Mouse (Mus musculus): ENCODE measurements around the gene Dnajb14. TPM values are rescaled to one million over a fixed set of nuclear protein-coding genes. Genes with fewer than 3 reads are reported as not detected.
A peak's percentile ranks its signal among the peaks of the same experiment; 100 is the strongest.

The Dnajb14 gene
- polyA plus RNA-seq (2014; fragmentation: Nextera tagmentation; extraction: Ambion mirVana) = 10.7 and 11.2 TPM in 2 replicates

- DNase-seq (ENCODE audit: low spot score) (peak; percentile 84), ATAC-seq (replicated peaks; ENCODE audit: low FRiP score) (peak; percentile 26)
- no peaks in the 10 kb centered on the region for H3K9me3 ChIP-seq (ENCODE audit: control insufficient read depth, low read length)
- H3K27ac ChIP-seq (ENCODE audit: low read depth, low read length) = peak within 1 kb of the TSS; percentile 96
- H3K4me1 ChIP-seq (replicated peaks; ENCODE audit: control insufficient read depth, insufficient read depth, low read length) = peaks cover 4% of the 10 kb centered on the region; the same call in 1 of the 2 replicates
- no peaks in the 10 kb centered on the region for H3K36me3 ChIP-seq (ENCODE audit: control insufficient read depth, insufficient read depth, low read length)
- H3K27me3 ChIP-seq (ENCODE audit: control insufficient read depth, insufficient read depth, low read length) = no peaks in the 10 kb centered on the region
- WGBS = 0% methylated on average over 50 of the region's 94 CpGs
- H3K9ac ChIP-seq (ENCODE audit: low read length) = peak within 1 kb of the TSS; percentile 98
- peak within 1 kb of the TSS; percentile 88 for H3K4me2 ChIP-seq (ENCODE audit: low read depth, low read length, severe bottlenecking)
- H3K4me3 ChIP-seq (ENCODE audit: low read depth, low read length) = peak within 1 kb of the TSS; percentile 72
Observed at GRCm38 (mm10) chr3:137867437-137868093, at the start of gene Dnajb14. Gene Dnajb14 (plus strand): TSS chr3:137867675.

- Histone ChIP-seq H3K9ac (ENCODE audit: low read length) (no peak overlapping the region), H3K27me3 (ENCODE audit: control insufficient read depth, insufficient read depth, low read length) (no peaks in the 10 kb centered on the region), H3K27ac (ENCODE audit: low read depth, low read length) (no peak overlapping the region), H3K9me3 (ENCODE audit: control insufficient read depth, low read length) (no peaks in the 10 kb centered on the region), H3K36me3 (ENCODE audit: control insufficient read depth, insufficient read depth, low read length) (no peaks in the 10 kb centered on the region), H3K4me2 (ENCODE audit: low read depth, low read length, severe bottlenecking) (no peak overlapping the region), H3K4me3 (ENCODE audit: low read depth, low read length) (no peak overlapping the region), H3K4me1 (replicated peaks; ENCODE audit: control insufficient read depth, insufficient read depth, low read length) (no peaks in the 10 kb centered on the region)
- DNase-seq (ENCODE audit: low spot score) (no peak), ATAC-seq (replicated peaks; ENCODE audit: low FRiP score) (no peak)
- 6% methylated on average over 4 of the region's 4 CpGs for WGBS
Observed at GRCm38 (mm10) chr3:137818713-137819112, 48.8 kb upstream of the Dnajb14 start.

- no peak overlapping the region for H3K9ac ChIP-seq (ENCODE audit: low read length)
- no peak overlapping the region for H3K4me3 ChIP-seq (ENCODE audit: low read depth, low read length)
- no peak overlapping the region for H3K4me2 ChIP-seq (ENCODE audit: low read depth, low read length, severe bottlenecking)
- no peak for ATAC-seq (replicated peaks; ENCODE audit: low FRiP score)
- no peaks in the 10 kb centered on the region for H3K36me3 ChIP-seq (ENCODE audit: control insufficient read depth, insufficient read depth, low read length)
- DNase-seq (ENCODE audit: low spot score) = no peak
- no peaks in the 10 kb centered on the region for H3K4me1 ChIP-seq (replicated peaks; ENCODE audit: control insufficient read depth, insufficient read depth, low read length)
- H3K27me3 ChIP-seq (ENCODE audit: control insufficient read depth, insufficient read depth, low read length) = no peaks in the 10 kb centered on the region
- H3K9me3 ChIP-seq (ENCODE audit: control insufficient read depth, low read length) = no peaks in the 10 kb centered on the region
- 76% methylated on average over 6 of the region's 6 CpGs for WGBS
- no peak overlapping the region for H3K27ac ChIP-seq (ENCODE audit: low read depth, low read length)
Observed at GRCm38 (mm10) chr3:137820688-137821467, 46.6 kb upstream of the Dnajb14 start.

GRCm38 (mm10) chr3:137823317-137823716 lies 44.2 kb upstream of the Dnajb14 start:
- 94% methylated on average over 3 of the region's 3 CpGs for WGBS

GRCm38 (mm10) chr3:137827678-137828077 lies 39.8 kb upstream of the Dnajb14 start:
- H3K27me3 ChIP-seq (ENCODE audit: control insufficient read depth, insufficient read depth, low read length) = no peaks in the 10 kb centered on the region
- H3K9me3 ChIP-seq (ENCODE audit: control insufficient read depth, low read length) = no peaks in the 10 kb centered on the region
- no peak overlapping the region for H3K27ac ChIP-seq (ENCODE audit: low read depth, low read length)
- WGBS = 65% methylated on average over 11 of the region's 11 CpGs
- H3K4me1 ChIP-seq (replicated peaks; ENCODE audit: control insufficient read depth, insufficient read depth, low read length) = no peaks in the 10 kb centered on the region
- H3K9ac ChIP-seq (ENCODE audit: low read length) = no peak overlapping the region; the same call in 1 of the 2 replicates
- H3K36me3 ChIP-seq (ENCODE audit: control insufficient read depth, insufficient read depth, low read length) = no peaks in the 10 kb centered on the region
- no peak for ATAC-seq (replicated peaks; ENCODE audit: low FRiP score)
- H3K4me2 ChIP-seq (ENCODE audit: low read depth, low read length, severe bottlenecking) = no peak overlapping the region
- DNase-seq (ENCODE audit: low spot score) = no peak
- H3K4me3 ChIP-seq (ENCODE audit: low read depth, low read length) = no peak overlapping the region

More at GRCm38 (mm10) chr3:137823317-137823716, 44.2 kb upstream of the Dnajb14 start:
- Histone ChIP-seq H3K36me3 (ENCODE audit: control insufficient read depth, insufficient read depth, low read length) (no peaks in the 10 kb centered on the region), H3K4me1 (replicated peaks; ENCODE audit: control insufficient read depth, insufficient read depth, low read length) (no peaks in the 10 kb centered on the region), H3K9me3 (ENCODE audit: control insufficient read depth, low read length) (no peaks in the 10 kb centered on the region), H3K27me3 (ENCODE audit: control insufficient read depth, insufficient read depth, low read length) (no peaks in the 10 kb centered on the region), H3K4me3 (ENCODE audit: low read depth, low read length) (no peak overlapping the region), H3K4me2 (ENCODE audit: low read depth, low read length, severe bottlenecking) (no peak overlapping the region), H3K9ac (ENCODE audit: low read length) (no peak overlapping the region), H3K27ac (ENCODE audit: low read depth, low read length) (no peak overlapping the region)
- DNase-seq (ENCODE audit: low spot score) (no peak), ATAC-seq (replicated peaks; ENCODE audit: low FRiP score) (no peak)

- Histone ChIP-seq H3K4me2 (ENCODE audit: low read depth, low read length, severe bottlenecking) (no peak overlapping the region), H3K9ac (ENCODE audit: low read length) (no peak overlapping the region), H3K27ac (ENCODE audit: low read depth, low read length) (no peak overlapping the region), H3K4me3 (ENCODE audit: low read depth, low read length) (no peak overlapping the region), H3K4me1 (replicated peaks; ENCODE audit: control insufficient read depth, insufficient read depth, low read length) (no peaks in the 10 kb centered on the region), H3K27me3 (ENCODE audit: control insufficient read depth, insufficient read depth, low read length) (no peaks in the 10 kb centered on the region), H3K9me3 (ENCODE audit: control insufficient read depth, low read length) (no peaks in the 10 kb centered on the region), H3K36me3 (ENCODE audit: control insufficient read depth, insufficient read depth, low read length) (no peaks in the 10 kb centered on the region)
- 95% methylated on average over 2 of the region's 2 CpGs for WGBS
- ATAC-seq (replicated peaks; ENCODE audit: low FRiP score) (no peak), DNase-seq (ENCODE audit: low spot score) (no peak)
Observed at GRCm38 (mm10) chr3:137831156-137831555, 36.3 kb upstream of the Dnajb14 start.

- DNase-seq (ENCODE audit: low spot score) (no peak), ATAC-seq (replicated peaks; ENCODE audit: low FRiP score) (no peak)
- H3K4me2 ChIP-seq (ENCODE audit: low read depth, low read length, severe bottlenecking) = no peak overlapping the region
- no peaks in the 10 kb centered on the region for H3K4me1 ChIP-seq (replicated peaks; ENCODE audit: control insufficient read depth, insufficient read depth, low read length)
- no peaks in the 10 kb centered on the region for H3K27me3 ChIP-seq (ENCODE audit: control insufficient read depth, insufficient read depth, low read length)
- no peak overlapping the region for H3K9ac ChIP-seq (ENCODE audit: low read length)
- no peak overlapping the region for H3K4me3 ChIP-seq (ENCODE audit: low read depth, low read length)
- H3K36me3 ChIP-seq (ENCODE audit: control insufficient read depth, insufficient read depth, low read length) = no peaks in the 10 kb centered on the region
- H3K9me3 ChIP-seq (ENCODE audit: control insufficient read depth, low read length) = no peaks in the 10 kb centered on the region
- H3K27ac ChIP-seq (ENCODE audit: low read depth, low read length) = no peak overlapping the region
Observed at GRCm38 (mm10) chr3:137833128-137833527, 34.3 kb upstream of the Dnajb14 start.

GRCm38 (mm10) chr3:137833698-137834097 lies 33.8 kb upstream of the Dnajb14 start:
- Histone ChIP-seq H3K27me3 (ENCODE audit: control insufficient read depth, insufficient read depth, low read length) (no peaks in the 10 kb centered on the region), H3K27ac (ENCODE audit: low read depth, low read length) (no peak overlapping the region), H3K4me1 (replicated peaks; ENCODE audit: control insufficient read depth, insufficient read depth, low read length) (no peaks in the 10 kb centered on the region), H3K4me3 (ENCODE audit: low read depth, low read length) (no peak overlapping the region), H3K9ac (ENCODE audit: low read length) (no peak overlapping the region), H3K36me3 (ENCODE audit: control insufficient read depth, insufficient read depth, low read length) (no peaks in the 10 kb centered on the region), H3K4me2 (ENCODE audit: low read depth, low read length, severe bottlenecking) (no peak overlapping the region), H3K9me3 (ENCODE audit: control insufficient read depth, low read length) (no peaks in the 10 kb centered on the region)
- DNase-seq (ENCODE audit: low spot score) (no peak), ATAC-seq (replicated peaks; ENCODE audit: low FRiP score) (no peak)
- WGBS = 83% methylated on average over 4 of the region's 4 CpGs
